Mouse (Mus musculus) midbrain, embryonic 14.5 days (tissue): ENCODE data around the gene Cdh23. TPM values are rescaled to one million over a fixed set of nuclear protein-coding genes. Genes with fewer than 3 reads are reported as not detected.
A peak's percentile ranks its signal among the peaks of the same experiment; 100 is the strongest.

ENCODE experiments used
- ATAC-seq: fragments of 200-750 bp; cut with Nextera tagmentation; 2 replicates; pipeline ENCODE4 v1.8.0; 2017; ENCODE audit warnings: moderate number of reproducible peaks, moderate library complexity; ENCODE audit not compliant: low FRiP score, low TSS enrichment
- DNase-seq: peaks from one replicate; pipeline ENCODE4 v3.0.0-alpha.2; 2015
- H3K27ac ChIP-seq: fragments of 300-500 bp; sonication (generic); replicated peaks from 2 replicates; pipeline ENCODE4 v1.5.1; 2014; ENCODE audit warnings: mild to moderate bottlenecking, low read depth, low read length, moderate library complexity
- H3K27me3 ChIP-seq: fragments of 300-500 bp; sonication (generic); 2 replicates; pipeline ENCODE4 v1.6.1; 2014; ENCODE audit warnings: low read length, control low read depth, mixed read lengths; ENCODE audit not compliant: control insufficient read depth, insufficient read depth
- H3K36me3 ChIP-seq: fragments of 300-500 bp; sonication (generic); 2 replicates; pipeline ENCODE4 v1.6.1; 2014; ENCODE audit warnings: low read length, control low read depth; ENCODE audit not compliant: control insufficient read depth, insufficient read depth
- H3K4me1 ChIP-seq: fragments of 300-500 bp; sonication (generic); 2 replicates; pipeline ENCODE4 v1.6.1; 2014; ENCODE audit warnings: mild to moderate bottlenecking, antibody characterized with exemption, low read length, control low read depth; ENCODE audit not compliant: control insufficient read depth, insufficient read depth
- H3K4me2 ChIP-seq: fragments of 300-500 bp; sonication (generic); 2 replicates; pipeline ENCODE4 v1.6.1; 2014; ENCODE audit warnings: mild to moderate bottlenecking, low read length, moderate library complexity
- H3K4me3 ChIP-seq: fragments of 300-500 bp; sonication (generic); replicated peaks from 2 replicates; pipeline ENCODE4 v1.5.1; 2014; ENCODE audit warnings: low read depth, low read length
- H3K9ac ChIP-seq: fragments of 300-500 bp; sonication (generic); replicated peaks from 2 replicates; pipeline ENCODE4 v1.6.1; 2014; ENCODE audit warnings: mild to moderate bottlenecking, low read length, moderate library complexity
- H3K9me3 ChIP-seq: fragments of 300-500 bp; sonication (generic); 2 replicates; pipeline ENCODE4 v1.6.1; 2016; ENCODE audit warnings: low read length, control low read depth, mixed read lengths; ENCODE audit not compliant: control insufficient read depth
- WGBS: fragments of 180-500 bp; shearing (Covaris S2); extraction: QIAGEN DNeasy Blood & Tissue Kit; methylation state at CpG from one replicate; pipeline ENCODE4 v1.1.7; 2014; 5-methylcytosine and 5-hydroxymethylcytosine counted together
- polyA plus RNA-seq: library from polyadenylated mRNA; unstranded; fragments of >200 nt; fragmentation: Nextera tagmentation; extraction: Ambion mirVana; gene quantifications from 2 replicates; pipeline ENCODE4 v1.2.1, GENCODE M21; 2014

Cdh23 gene
- polyA plus RNA-seq, 1 experiment from 2014 or later: 5.0 TPM

DNA sequence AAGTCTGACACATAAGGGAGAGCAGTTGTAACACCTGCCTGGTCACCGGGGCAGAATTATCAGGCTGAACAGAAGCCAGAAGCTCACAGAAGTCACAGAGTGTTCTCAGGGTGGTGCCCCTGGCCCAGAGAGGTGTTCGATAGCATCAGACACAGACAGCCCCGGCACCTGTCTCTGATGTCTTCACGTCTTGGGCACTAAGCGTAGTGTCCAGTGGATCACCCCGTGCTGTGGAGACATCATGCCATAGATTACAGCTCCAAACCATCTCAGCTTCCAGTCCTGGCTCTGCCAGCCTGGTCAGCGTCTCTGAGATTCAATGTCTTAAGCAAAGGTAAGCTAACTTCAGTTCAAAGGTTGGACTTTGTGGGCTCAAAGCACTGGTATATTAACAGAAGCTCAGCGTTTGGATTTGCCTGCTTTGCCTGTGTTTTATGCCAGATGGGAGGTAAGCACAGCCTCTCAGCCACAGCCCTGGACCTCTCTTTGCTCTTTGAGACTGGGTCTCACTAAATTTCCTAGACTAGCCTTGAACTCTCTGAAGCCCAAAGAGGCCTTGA is 429.4 kb downstream of the Cdh23 start:
- WGBS: 88% methylated on average over 8 of the region's 8 CpGs
- H3K4me1 ChIP-seq: no peaks in the 10 kb centered on the region
- H3K36me3 ChIP-seq: no peaks in the 10 kb centered on the region
- H3K4me3 ChIP-seq: no peak overlapping the region
- H3K9me3 ChIP-seq: no peaks in the 10 kb centered on the region
- ATAC-seq: no peak
- H3K27ac ChIP-seq: no peak overlapping the region
- H3K9ac ChIP-seq: no peak overlapping the region
- no peak for DNase-seq
- no peaks in the 10 kb centered on the region for H3K27me3 ChIP-seq
- H3K4me2 ChIP-seq: no peak overlapping the region

DNA sequence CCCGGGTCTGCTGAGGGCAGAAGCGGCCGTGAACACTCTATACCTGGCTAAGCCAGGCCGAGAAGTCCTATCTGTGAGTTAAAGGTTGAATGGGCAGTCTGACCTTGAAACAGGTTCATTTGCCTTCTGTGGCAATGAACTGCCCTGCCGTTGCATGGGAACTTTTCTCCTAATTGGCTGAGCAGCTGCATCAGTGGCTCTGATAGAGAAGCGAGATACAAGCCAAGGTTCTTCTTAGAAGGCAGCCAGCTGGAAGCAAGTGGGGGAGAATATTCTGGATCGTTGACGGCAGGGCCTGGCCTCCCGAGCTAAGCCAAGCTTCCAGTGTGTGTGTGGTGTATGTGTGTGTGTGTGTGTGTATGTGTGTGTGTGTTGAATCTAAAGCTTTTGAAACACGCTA is 431.0 kb downstream of the Cdh23 start:
- no peak overlapping the region for H3K4me3 ChIP-seq
- no peak overlapping the region for H3K9ac ChIP-seq
- H3K27me3 ChIP-seq: no peaks in the 10 kb centered on the region
- ATAC-seq (no peak), DNase-seq (no peak)
- H3K4me2 ChIP-seq: no peak overlapping the region
- H3K27ac ChIP-seq: no peak overlapping the region
- no peaks in the 10 kb centered on the region for H3K9me3 ChIP-seq
- H3K36me3 ChIP-seq: no peaks in the 10 kb centered on the region
- WGBS: 83% methylated on average over 10 of the region's 10 CpGs
- H3K4me1 ChIP-seq: no peaks in the 10 kb centered on the region

DNA sequence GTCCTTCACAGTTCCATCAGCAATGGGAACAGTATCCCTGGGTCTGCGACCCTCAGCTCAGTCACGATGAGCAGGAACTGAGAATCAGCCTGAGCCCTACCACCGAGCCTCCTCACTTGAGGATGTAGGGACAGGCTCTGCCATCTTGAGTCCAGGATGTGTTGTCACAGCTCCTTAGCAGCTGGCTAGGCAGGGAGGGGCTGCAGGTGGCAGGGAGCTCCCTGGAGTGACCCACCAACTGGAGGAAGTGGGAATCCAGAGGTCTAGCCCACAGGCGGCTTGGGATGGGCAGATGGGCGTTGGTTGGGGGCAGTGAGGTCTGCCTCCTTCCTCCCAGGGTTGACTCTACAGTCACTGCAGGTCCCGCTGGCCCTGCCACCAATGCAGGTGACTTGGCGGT is 432.9 kb downstream of the Cdh23 start:
- 89% methylated on average over 7 of the region's 7 CpGs for whole genome bisulfite sequencing
- DNase-seq (no peak), ATAC-seq (no peak)
- H3K4me3 ChIP-seq: no peak overlapping the region
- H3K9ac ChIP-seq: no peak overlapping the region
- H3K9me3 ChIP-seq: no peaks in the 10 kb centered on the region
- no peaks in the 10 kb centered on the region for H3K4me1 ChIP-seq
- no peak overlapping the region for H3K27ac ChIP-seq
- H3K4me2 ChIP-seq: no peak overlapping the region
- no peaks in the 10 kb centered on the region for H3K27me3 ChIP-seq
- no peaks in the 10 kb centered on the region for H3K36me3 ChIP-seq

GRCm38 (mm10) chr10:60262386-60262785 is 433.9 kb downstream of the Cdh23 start:
- no peak overlapping the region for H3K4me3 ChIP-seq
- whole genome bisulfite sequencing: 33% methylated on average over 3 of the region's 3 CpGs
- no peaks in the 10 kb centered on the region for H3K4me1 ChIP-seq
- H3K9me3 ChIP-seq: no peaks in the 10 kb centered on the region
- ATAC-seq: peak; percentile 82
- no peak overlapping the region for H3K4me2 ChIP-seq
- H3K36me3 ChIP-seq: no peaks in the 10 kb centered on the region
- peak; percentile 89 for DNase-seq
- no peaks in the 10 kb centered on the region for H3K27me3 ChIP-seq
- no peak overlapping the region for H3K9ac ChIP-seq
- peak overlapping the region; percentile 21; the same call in 1 of the 2 replicates for H3K27ac ChIP-seq

- ATAC-seq (no peak), DNase-seq (peak; percentile 28)
- H3K9ac ChIP-seq: no peak overlapping the region
- no peaks in the 10 kb centered on the region for H3K9me3 ChIP-seq
- H3K36me3 ChIP-seq: no peaks in the 10 kb centered on the region
- no peak overlapping the region for H3K4me3 ChIP-seq
- 0 out of 2 replicates have a peak overlapping the region, but pooled peaks have one; percentile 21 for H3K27ac ChIP-seq
- no peak overlapping the region for H3K4me2 ChIP-seq
- WGBS: 20% methylated on average over 5 of the region's 5 CpGs
- H3K4me1 ChIP-seq: no peaks in the 10 kb centered on the region
- H3K27me3 ChIP-seq: no peaks in the 10 kb centered on the region
Measured at GRCm38 (mm10) chr10:60261530-60261929, 434.8 kb downstream of the Cdh23 start.

GRCm38 (mm10) chr10:60260557-60261294 is 435.6 kb downstream of the Cdh23 start:
- Histone ChIP-seq H3K4me1 (no peaks in the 10 kb centered on the region), H3K4me3 (no peak overlapping the region), H3K9ac (no peak overlapping the region), H3K36me3 (no peaks in the 10 kb centered on the region), H3K27ac (no peak overlapping the region), H3K9me3 (no peaks in the 10 kb centered on the region), H3K27me3 (no peaks in the 10 kb centered on the region), H3K4me2 (no peak overlapping the region)
- DNase-seq: no peak
- WGBS: 89% methylated on average over 5 of the region's 5 CpGs
- no peak for ATAC-seq

GRCm38 (mm10) chr10:60257261-60257825 is 438.9 kb downstream of the Cdh23 start:
- no peak overlapping the region for H3K4me3 ChIP-seq
- no peak overlapping the region for H3K4me2 ChIP-seq
- H3K4me1 ChIP-seq: no peaks in the 10 kb centered on the region
- DNase-seq: no peak
- no peak overlapping the region for H3K27ac ChIP-seq
- no peaks in the 10 kb centered on the region for H3K27me3 ChIP-seq
- H3K9me3 ChIP-seq: no peaks in the 10 kb centered on the region
- 51% methylated on average over 16 of the region's 16 CpGs for WGBS
- ATAC-seq: no peak
- no peaks in the 10 kb centered on the region for H3K36me3 ChIP-seq
- no peak overlapping the region for H3K9ac ChIP-seq

- Histone ChIP-seq H3K4me3 (no peak overlapping the region), H3K36me3 (no peaks in the 10 kb centered on the region), H3K9me3 (no peaks in the 10 kb centered on the region), H3K27me3 (no peaks in the 10 kb centered on the region), H3K4me1 (no peaks in the 10 kb centered on the region), H3K9ac (no peak overlapping the region), H3K27ac (no peak overlapping the region), H3K4me2 (no peak overlapping the region)
- WGBS: 87% methylated on average over 6 of the region's 6 CpGs
- DNase-seq: no peak
- ATAC-seq: no peak
Measured at GRCm38 (mm10) chr10:60256088-60256487, 440.2 kb downstream of the Cdh23 start.
